Mouse (Mus musculus) ES-E14 (cell line): Measurements from ENCODE around the gene Prex1. TPM values are rescaled to one million over a fixed set of nuclear protein-coding genes. Genes with fewer than 3 reads are reported as not detected.

Source experiments
- DNase-seq: peaks from one replicate; pipeline ENCODE4 v3.0.0-alpha.2; 2013; ENCODE audit warnings: low read depth, low spot score
- H3K27ac ChIP-seq: 2 replicates; pipeline ENCODE4 v1.5.1; 2012; ENCODE audit warnings: low read depth, mild to moderate bottlenecking, low read length, moderate library complexity, mixed read lengths; ENCODE audit not compliant: poor library complexity, insufficient read depth, severe bottlenecking
- H3K36me3 ChIP-seq: 2 replicates; pipeline ENCODE4 v1.6.1; 2012; ENCODE audit warnings: mild to moderate bottlenecking, low read length, moderate library complexity, mixed read lengths; ENCODE audit not compliant: control insufficient read depth, poor library complexity, insufficient read depth, severe bottlenecking
- H3K4me1 ChIP-seq, 2 experiments: fragments of 150-350 bp in 1 of 2; sonication (generic) in 1 of 2; 2 replicates each; pipeline ENCODE4 v1.6.1; 2012; ENCODE audit warnings: low read length in 2 of 2, mild to moderate bottlenecking in 1 of 2, mixed read lengths in 1 of 2; ENCODE audit not compliant: control insufficient read depth in 2 of 2, insufficient read depth in 2 of 2, poor library complexity in 1 of 2
- H3K4me3 ChIP-seq, 2 experiments: fragments of 150-350 bp in 1 of 2; sonication (generic) in 1 of 2; 2 replicates each; pipeline ENCODE4 v1.5.1; 2012; ENCODE audit warnings: low read length in 2 of 2, low read depth in 1 of 2, mild to moderate bottlenecking in 1 of 2, mixed read lengths in 1 of 2; ENCODE audit not compliant: insufficient read depth in 1 of 2, poor library complexity in 1 of 2, severe bottlenecking in 1 of 2
- H3K9ac ChIP-seq: 2 replicates; pipeline ENCODE4 v1.6.1; 2012; ENCODE audit warnings: low read depth, mild to moderate bottlenecking, low read length, mixed read lengths; ENCODE audit not compliant: poor library complexity, insufficient read depth, severe bottlenecking
- H3K9me3 ChIP-seq: fragments of 150-350 bp; sonication (generic); 2 replicates; pipeline ENCODE4 v1.6.1; 2012; ENCODE audit warnings: low read depth, mild to moderate bottlenecking, low read length; ENCODE audit not compliant: control insufficient read depth, insufficient read depth
- CHD2 ChIP-seq: IDR thresholded peaks from 2 replicates; pipeline ENCODE4 v1.6.1; 2014; ENCODE audit warnings: mild to moderate bottlenecking, low read depth, low read length, inconsistent platforms
- HCFC1 ChIP-seq: IDR thresholded peaks from 2 replicates; pipeline ENCODE4 v1.6.1; 2012; ENCODE audit warnings: low read length, inconsistent platforms, borderline replicate concordance; ENCODE audit not compliant: insufficient read depth
- MAFK ChIP-seq: IDR thresholded peaks from 2 replicates; pipeline ENCODE4 v1.6.1; 2014; ENCODE audit warnings: mild to moderate bottlenecking, low read depth, low read length, inconsistent platforms; ENCODE audit not compliant: insufficient read depth
- ZC3H11A ChIP-seq: IDR thresholded peaks from 2 replicates; pipeline ENCODE4 v1.6.1; 2012; ENCODE audit warnings: low read depth, mild to moderate bottlenecking, inconsistent platforms, low read length, borderline replicate concordance
- ZNF384 ChIP-seq: IDR thresholded peaks from 2 replicates; pipeline ENCODE4 v1.6.1; 2012; ENCODE audit warnings: low read depth, low read length, inconsistent platforms
- in situ Hi-C, 2 experiments: fragments of 600-800 bp; cut with MboI; formaldehyde crosslinking; loops; one replicate each; pipeline ENCODE4 v1.15.1; 2025; ENCODE audit warnings: low sequenced_read_pairs in 2 of 2, inconsistent platforms in 1 of 2; ENCODE audit not compliant: unreplicated experiment in 2 of 2
- total RNA-seq: library from RNA; depleted of rRNA; stranded (reverse); fragments of 300-350 nt; gene quantifications from 2 replicates; pipeline ENCODE4 v1.2.3, GENCODE M21; 2012; rRNA removed

The Prex1 gene
- 1.5 and 2.1 TPM in 2 replicates for total RNA-seq

DNA sequence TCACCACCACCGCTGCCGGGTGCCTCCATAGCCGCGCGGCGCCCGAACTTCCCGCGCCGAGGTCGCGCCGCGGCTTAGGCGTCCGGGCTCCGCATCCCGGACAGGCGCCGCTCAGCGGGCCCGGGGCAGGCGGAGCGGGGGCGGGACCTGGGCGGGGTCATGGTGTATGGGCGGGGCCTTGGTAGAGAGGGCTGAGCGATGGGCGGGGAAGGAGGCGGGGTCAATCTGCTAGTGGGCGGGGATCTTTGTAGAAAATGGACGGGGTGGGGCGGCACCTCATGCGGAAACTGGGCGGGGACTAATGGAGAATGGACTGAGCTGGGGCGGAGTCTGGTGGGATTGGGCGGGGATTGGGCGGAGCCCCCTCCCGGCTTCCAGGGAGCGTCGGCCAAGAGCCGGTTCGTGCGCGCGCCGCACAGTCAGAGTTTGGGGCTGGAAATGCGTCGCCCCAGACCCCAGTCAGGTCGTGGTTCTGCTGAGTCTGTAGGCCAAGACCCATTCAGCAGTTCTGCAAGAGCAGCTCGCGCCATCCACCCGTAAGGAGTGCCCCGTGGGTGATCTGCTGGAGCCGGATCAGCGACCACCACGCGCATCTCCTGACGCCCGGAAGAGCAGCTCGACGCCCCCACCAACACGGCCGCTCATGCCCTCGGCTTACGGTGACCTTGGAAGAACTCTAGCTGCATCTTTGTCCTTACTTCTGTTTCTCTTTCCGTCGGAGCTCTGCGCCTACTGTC lies at the start of gene Prex1:
Gene Prex1, minus strand, starts transcription at position 143 of the 737 bp plus-strand sequence.
- peak within 1 kb of the TSS; percentile 71 for H3K9ac ChIP-seq
- TF ChIP-seq ZC3H11A = no peak
- TF ChIP-seq HCFC1 = 0 out of 2 replicates have a peak, but pooled peaks have one; percentile 21
- H3K36me3 ChIP-seq = no peaks in the 10 kb centered on the region
- peak within 1 kb of the TSS; percentile 76 to 79 for H3K4me3 ChIP-seq
- no peak within 1 kb of the TSS for H3K27ac ChIP-seq
- DNase-seq = peak; percentile 93
- H3K9me3 ChIP-seq = no peaks in the 10 kb centered on the region
- in situ Hi-C loops = no loop called here
- H3K4me1 ChIP-seq = peaks cover 2 to 6% of the 10 kb centered on the region in 2 experiments; a peak in 3 of 4 replicates

DNA sequence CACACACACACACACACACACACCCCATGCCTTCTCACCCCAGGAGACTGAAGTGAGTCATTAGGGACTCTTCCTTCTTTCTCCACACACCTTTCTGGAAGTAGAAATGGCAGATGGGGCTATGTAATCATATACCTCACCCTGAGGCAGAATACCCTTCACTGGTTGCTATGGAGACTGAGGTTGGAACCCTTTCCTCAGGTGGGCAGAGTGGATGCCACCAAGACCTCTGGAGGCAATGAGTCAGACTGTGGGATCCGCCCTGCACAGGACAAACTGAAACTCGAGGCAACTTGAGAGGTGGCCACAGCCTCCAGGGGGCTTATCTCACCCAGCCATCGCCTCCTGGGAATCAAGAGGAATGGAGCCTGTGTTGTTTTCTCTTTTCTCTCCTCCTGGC lies 44.3 kb upstream of the Prex1 start:
- in situ Hi-C loops = no loop called here
- H3K4me1 ChIP-seq = peaks cover 0 to 5% of the 10 kb centered on the region in 2 experiments; a peak in 1 of 4 replicates
- TF ChIP-seq MAFK = no peak
- TF ChIP-seq ZC3H11A = no peak
- TF ChIP-seq CHD2 = no peak
- TF ChIP-seq HCFC1 = no peak
- no peak for TF ChIP-seq ZNF384
- H3K4me3 ChIP-seq = no peak overlapping the region
- H3K27ac ChIP-seq = no peak overlapping the region
- H3K9ac ChIP-seq = no peak overlapping the region
- no peaks in the 10 kb centered on the region for H3K9me3 ChIP-seq
- H3K36me3 ChIP-seq = no peaks in the 10 kb centered on the region
- DNase-seq = no peak

DNA sequence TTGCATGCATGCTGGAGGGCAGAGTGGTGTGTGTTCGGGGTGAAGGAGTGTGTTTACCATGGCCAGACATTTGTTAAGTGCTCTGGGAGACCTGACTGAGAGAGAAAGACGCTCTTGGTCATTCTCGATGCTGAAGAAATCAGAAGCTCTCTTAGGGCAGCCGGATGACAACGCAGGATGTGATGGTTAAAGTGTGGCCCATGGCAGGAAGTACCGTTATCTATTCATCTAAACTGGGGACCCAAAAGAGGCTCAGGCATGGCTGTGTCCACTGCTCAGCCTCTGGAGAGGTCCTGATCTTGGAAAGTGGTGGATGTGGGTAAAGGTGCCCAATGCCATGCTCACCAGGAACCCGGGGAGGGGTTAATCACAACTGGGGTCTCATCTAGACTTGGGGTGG lies 41.1 kb upstream of the Prex1 start:
- peaks cover 5 to 6% of the 10 kb centered on the region in 2 experiments; a peak in 2 of 4 replicates for H3K4me1 ChIP-seq
- H3K36me3 ChIP-seq = no peaks in the 10 kb centered on the region
- TF ChIP-seq MAFK (no peak), CHD2 (no peak), ZC3H11A (no peak), HCFC1 (no peak), ZNF384 (no peak)
- no peak overlapping the region for H3K27ac ChIP-seq
- no peak overlapping the region for H3K9ac ChIP-seq
- in situ Hi-C loops = no loop called here
- no peak overlapping the region for H3K4me3 ChIP-seq
- no peaks in the 10 kb centered on the region for H3K9me3 ChIP-seq
- DNase-seq = no peak

DNA sequence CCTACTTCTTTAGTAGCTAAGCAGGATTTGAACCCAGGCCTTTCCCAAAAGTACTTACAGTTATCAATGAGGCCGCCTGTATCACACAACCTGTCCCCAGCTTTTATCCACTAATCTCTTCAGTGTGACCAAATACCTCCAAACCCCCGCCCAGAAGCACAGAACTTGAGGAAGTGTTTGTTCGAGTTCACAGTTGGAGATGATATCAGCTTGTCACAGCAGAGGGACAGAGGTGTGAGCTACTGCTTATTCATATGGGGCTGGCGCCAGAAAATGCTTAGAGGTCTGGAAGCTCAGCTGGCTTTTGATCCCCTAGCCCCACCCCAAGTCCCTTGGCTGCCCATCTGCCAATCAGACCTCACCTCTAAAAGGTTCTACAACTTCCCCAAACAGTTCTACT lies 40.6 kb upstream of the Prex1 start:
- Histone ChIP-seq H3K4me1 (peaks cover 6 to 7% of the 10 kb centered on the region in 2 experiments; a peak in 2 of 4 replicates), H3K4me3 (no peak overlapping the region), H3K36me3 (no peaks in the 10 kb centered on the region), H3K9me3 (no peaks in the 10 kb centered on the region), H3K27ac (no peak overlapping the region), H3K9ac (no peak overlapping the region)
- TF ChIP-seq CHD2 (no peak), ZC3H11A (no peak), MAFK (no peak), ZNF384 (no peak), HCFC1 (no peak)
- in situ Hi-C loops = no loop called here
- no peak for DNase-seq
